Mouse (Mus musculus) forebrain, embryonic 16.5 days (tissue): ENCODE measurements around the gene Gm5108. TPM values are rescaled to one million over a fixed set of nuclear protein-coding genes. Genes with fewer than 3 reads are reported as not detected.

Source experiments
- ATAC-seq: fragments of 200-750 bp; cut with Nextera tagmentation; 2 replicates; pipeline ENCODE4 v1.8.0; 2017; ENCODE audit warnings: mild to moderate bottlenecking, moderate library complexity
- H3K27ac ChIP-seq: fragments of 300-500 bp; sonication (generic); 2 replicates; pipeline ENCODE4 v1.5.1; 2014; ENCODE audit warnings: low read length, control low read depth
- H3K27me3 ChIP-seq: fragments of 300-500 bp; sonication (generic); replicated peaks from 2 replicates; pipeline ENCODE4 v1.6.1; 2014; ENCODE audit warnings: low read length; ENCODE audit not compliant: control insufficient read depth, insufficient read depth
- H3K36me3 ChIP-seq: fragments of 300-500 bp; sonication (generic); 2 replicates; pipeline ENCODE4 v1.6.1; 2014; ENCODE audit not compliant: control insufficient read depth, insufficient read depth
- H3K4me1 ChIP-seq: fragments of 300-500 bp; sonication (generic); replicated peaks from 2 replicates; pipeline ENCODE4 v1.6.1; 2014; ENCODE audit warnings: low read length; ENCODE audit not compliant: control insufficient read depth, insufficient read depth
- H3K4me2 ChIP-seq: fragments of 300-500 bp; sonication (generic); 2 replicates; pipeline ENCODE4 v1.6.1; 2014; ENCODE audit warnings: mild to moderate bottlenecking, low read length, control low read depth
- H3K4me3 ChIP-seq: fragments of 300-500 bp; sonication (generic); replicated peaks from 2 replicates; pipeline ENCODE4 v1.5.1; 2014; ENCODE audit warnings: mild to moderate bottlenecking, low read length, control low read depth
- H3K9ac ChIP-seq: fragments of 300-500 bp; sonication (generic); replicated peaks from 2 replicates; pipeline ENCODE4 v1.6.1; 2014; ENCODE audit warnings: low read depth, low read length, control low read depth
- H3K9me3 ChIP-seq: fragments of 300-500 bp; sonication (generic); 2 replicates; pipeline ENCODE4 v1.6.1; 2016; ENCODE audit warnings: low read length; ENCODE audit not compliant: control insufficient read depth
- WGBS: fragments of 180-500 bp; shearing (Covaris S2); extraction: QIAGEN DNeasy Blood & Tissue Kit; methylation state at CpG from one replicate; pipeline ENCODE4 v1.1.7; 2014; 5-methylcytosine and 5-hydroxymethylcytosine counted together
- polyA plus RNA-seq: library from polyadenylated mRNA; unstranded; fragments of >200 nt; fragmentation: Nextera tagmentation; extraction: Ambion mirVana; gene quantifications from 2 replicates; pipeline ENCODE4 v1.2.1, GENCODE M21; 2015

Gm5108 gene
- not detected in 2 replicates for polyA plus RNA-seq

DNA sequence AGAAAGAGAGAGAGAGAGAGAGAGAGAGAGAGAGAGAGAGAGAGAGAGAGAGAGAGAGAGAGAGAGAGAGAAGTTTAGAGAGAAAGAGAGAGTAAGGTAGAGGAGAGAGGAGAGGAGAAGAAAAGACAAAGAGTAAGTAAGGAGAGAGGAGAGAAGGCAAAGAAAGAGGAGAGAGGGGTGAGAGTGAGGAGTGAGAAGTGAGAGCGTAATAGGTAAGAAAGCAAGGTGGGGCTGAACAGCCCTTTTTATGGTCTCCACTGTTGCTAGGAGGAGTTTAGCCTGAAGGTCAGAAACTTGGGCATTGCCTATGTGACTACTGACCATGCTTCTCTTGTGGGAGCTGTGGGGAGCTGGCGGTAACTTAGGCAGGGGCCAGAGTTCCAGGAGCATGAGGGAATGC, at the start of gene Gm5108:
Gene Gm5108, plus strand, starts transcription at position 301 of the 400 bp plus-strand sequence.
- Histone ChIP-seq H3K9me3 (no peaks in the 10 kb centered on the region), H3K27ac (no peak within 1 kb of the TSS), H3K4me1 (no peaks in the 10 kb centered on the region), H3K4me3 (no peak within 1 kb of the TSS), H3K27me3 (no peaks in the 10 kb centered on the region), H3K9ac (no peak within 1 kb of the TSS), H3K36me3 (no peaks in the 10 kb centered on the region), H3K4me2 (no peak within 1 kb of the TSS)
- WGBS = 89% methylated on average over 2 of the region's 2 CpGs
- ATAC-seq = no peak

DNA sequence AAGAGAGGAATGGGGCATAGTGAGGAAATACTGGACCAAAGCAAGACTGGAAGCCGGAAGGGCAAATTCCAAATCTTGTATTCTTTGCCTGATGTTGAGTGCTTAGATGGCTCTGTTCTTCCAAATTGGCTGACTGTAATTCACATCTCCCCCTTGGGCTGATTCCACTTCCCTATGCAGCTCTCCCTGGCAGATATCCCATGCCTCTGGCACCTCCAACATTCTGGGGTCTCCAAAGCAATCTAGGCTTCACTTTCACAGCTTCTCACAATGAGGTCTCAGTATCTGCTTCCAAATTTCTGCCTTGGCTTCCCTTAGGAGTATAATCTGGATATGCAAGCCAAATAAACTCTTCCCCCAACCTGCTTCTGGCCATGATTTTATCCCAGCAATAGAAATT, 42.5 kb upstream of the Gm5108 start:
- Histone ChIP-seq H3K9ac (no peak overlapping the region), H3K27ac (no peak overlapping the region), H3K4me3 (no peak overlapping the region), H3K9me3 (no peaks in the 10 kb centered on the region), H3K36me3 (no peaks in the 10 kb centered on the region), H3K4me2 (no peak overlapping the region), H3K4me1 (no peaks in the 10 kb centered on the region), H3K27me3 (no peaks in the 10 kb centered on the region)
- 86% methylated on average over 1 of the region's 1 CpGs for WGBS
- peak; percentile 50; the same call in 1 of the 2 replicates for ATAC-seq

DNA sequence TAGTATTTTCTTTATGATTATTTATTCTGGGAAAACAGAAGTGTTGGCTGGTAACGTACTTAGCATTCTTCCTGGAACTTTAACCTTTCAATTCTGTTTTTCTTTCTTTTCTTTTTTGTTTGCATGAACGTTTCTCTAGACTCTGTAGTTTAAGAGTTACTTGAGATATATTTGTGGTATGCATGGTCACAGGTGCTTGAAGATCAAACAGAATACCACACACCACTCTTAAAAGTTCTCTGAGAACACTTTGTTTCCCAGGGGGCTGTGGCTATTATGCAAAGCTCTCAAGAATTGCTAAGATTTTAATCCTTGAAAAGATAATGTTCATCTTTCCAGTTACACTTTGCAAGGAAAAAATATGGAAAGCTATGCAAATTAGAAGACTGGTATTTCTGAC, 36.9 kb upstream of the Gm5108 start:
- H3K4me1 ChIP-seq = no peaks in the 10 kb centered on the region
- H3K27ac ChIP-seq = no peak overlapping the region
- no peak overlapping the region for H3K9ac ChIP-seq
- no peak overlapping the region for H3K4me2 ChIP-seq
- no peaks in the 10 kb centered on the region for H3K9me3 ChIP-seq
- 60% methylated on average over 2 of the region's 2 CpGs for WGBS
- no peaks in the 10 kb centered on the region for H3K27me3 ChIP-seq
- no peaks in the 10 kb centered on the region for H3K36me3 ChIP-seq
- no peak for ATAC-seq
- H3K4me3 ChIP-seq = no peak overlapping the region

DNA sequence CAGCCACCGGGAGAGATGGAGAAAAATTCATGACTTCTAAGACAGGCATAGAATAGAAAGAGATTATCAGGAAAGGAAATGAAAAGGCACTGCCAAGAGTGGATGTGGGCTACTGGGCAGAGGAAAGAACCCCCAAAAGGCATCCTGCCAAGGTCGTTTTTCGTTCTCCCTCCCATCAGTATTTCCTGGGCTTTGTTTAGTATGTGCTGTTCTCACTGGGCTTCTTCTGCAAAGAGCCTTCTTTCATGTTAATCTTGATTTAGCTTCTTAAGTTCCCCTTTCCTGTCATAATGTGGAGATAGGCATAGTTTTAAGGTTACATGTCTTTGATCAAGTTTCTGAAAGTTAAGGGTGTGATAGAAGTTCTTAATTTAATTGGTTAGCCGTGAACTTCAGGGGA, 10.9 kb upstream of the Gm5108 start:
- Histone ChIP-seq H3K4me3 (no peak overlapping the region), H3K36me3 (no peaks in the 10 kb centered on the region), H3K4me1 (no peaks in the 10 kb centered on the region), H3K9me3 (no peaks in the 10 kb centered on the region), H3K9ac (no peak overlapping the region), H3K4me2 (no peak overlapping the region), H3K27ac (no peak overlapping the region), H3K27me3 (no peaks in the 10 kb centered on the region)
- WGBS = 51% methylated on average over 4 of the region's 4 CpGs
- no peak for ATAC-seq

DNA sequence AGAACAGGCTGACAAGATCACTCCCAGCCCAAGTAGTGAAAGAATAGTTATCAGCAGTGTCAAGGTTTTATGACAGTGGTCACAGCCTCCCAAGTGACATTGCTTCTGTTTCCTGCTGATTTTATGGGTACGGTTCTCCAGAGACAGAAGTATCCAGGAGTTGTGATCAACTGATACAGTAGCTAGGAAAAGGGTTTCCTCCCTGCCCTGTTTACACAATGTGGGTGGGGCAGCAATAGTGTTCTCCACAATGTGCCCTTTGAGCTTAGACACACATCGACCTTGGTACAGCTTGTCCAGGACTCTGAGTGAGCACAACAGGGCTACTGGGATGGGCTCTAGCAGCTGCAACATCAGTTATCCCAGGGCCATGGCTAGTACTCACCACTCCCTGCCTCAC, 9.8 kb upstream of the Gm5108 start:
- H3K27me3 ChIP-seq = no peaks in the 10 kb centered on the region
- H3K36me3 ChIP-seq = no peaks in the 10 kb centered on the region
- H3K4me3 ChIP-seq = no peak overlapping the region
- no peak overlapping the region for H3K9ac ChIP-seq
- WGBS = 87% methylated on average over 2 of the region's 2 CpGs
- no peak for ATAC-seq
- no peaks in the 10 kb centered on the region for H3K4me1 ChIP-seq
- no peaks in the 10 kb centered on the region for H3K9me3 ChIP-seq
- H3K4me2 ChIP-seq = no peak overlapping the region
- no peak overlapping the region for H3K27ac ChIP-seq

DNA sequence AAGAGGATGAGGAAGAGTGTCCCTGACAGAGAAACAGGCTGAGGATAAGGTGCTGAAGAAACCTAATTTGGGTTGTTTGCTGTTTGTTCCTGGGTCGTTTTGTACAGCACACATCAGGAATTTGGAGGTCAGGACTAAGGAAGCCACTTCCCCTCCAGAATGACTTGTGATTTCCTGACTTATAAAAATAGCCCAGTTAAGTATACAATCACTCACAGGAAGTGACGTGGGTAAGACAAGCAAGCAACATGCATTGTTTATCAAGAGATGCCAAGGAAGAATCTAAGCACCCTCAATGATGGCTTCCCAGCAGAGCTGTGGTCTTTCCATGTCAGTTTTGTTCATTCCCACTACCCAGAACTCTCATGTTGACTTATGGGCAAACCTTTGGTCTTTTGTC, 1.7 kb downstream of the Gm5108 start:
- H3K27me3 ChIP-seq = no peaks in the 10 kb centered on the region
- no peak overlapping the region for H3K9ac ChIP-seq
- no peak overlapping the region for H3K4me3 ChIP-seq
- H3K4me1 ChIP-seq = no peaks in the 10 kb centered on the region
- no peak for ATAC-seq
- no peaks in the 10 kb centered on the region for H3K9me3 ChIP-seq
- H3K27ac ChIP-seq = no peak overlapping the region
- 76% methylated on average over 2 of the region's 2 CpGs for WGBS
- no peaks in the 10 kb centered on the region for H3K36me3 ChIP-seq
- H3K4me2 ChIP-seq = no peak overlapping the region

DNA sequence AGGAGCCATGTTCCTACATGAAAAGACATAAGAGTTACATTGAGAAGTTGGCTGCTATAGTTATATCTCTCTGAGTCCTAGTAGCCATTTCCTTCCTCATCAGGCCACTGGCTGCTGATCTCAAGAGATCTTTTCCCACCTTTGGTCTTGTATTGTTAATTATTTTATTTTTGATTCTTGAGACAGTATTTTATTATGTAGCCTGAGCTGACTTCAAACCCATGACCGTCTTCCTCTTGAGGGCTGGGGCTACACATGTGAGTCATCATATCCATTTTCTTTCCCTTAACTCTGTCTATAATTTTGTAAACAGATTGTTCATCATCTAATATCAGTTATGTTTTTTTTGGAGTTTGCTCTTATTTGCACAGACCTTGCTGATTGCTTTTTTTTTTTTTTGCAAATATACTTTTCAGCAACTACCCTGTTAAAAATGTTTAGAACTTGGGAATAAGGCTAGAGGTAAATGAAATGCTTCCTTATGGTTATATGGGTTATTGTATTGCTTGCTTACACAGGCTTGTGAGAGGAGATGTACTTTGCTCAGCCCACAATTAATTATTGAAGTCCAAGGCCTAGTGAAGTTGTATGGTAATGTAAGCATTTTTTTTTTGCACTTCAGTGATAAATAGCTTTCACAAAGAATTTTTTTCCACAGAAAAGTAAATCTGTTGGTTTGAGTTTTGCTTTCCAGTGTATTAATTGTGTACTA, 2.8 kb downstream of the Gm5108 start:
- Histone ChIP-seq H3K9me3 (no peaks in the 10 kb centered on the region), H3K4me1 (no peaks in the 10 kb centered on the region), H3K36me3 (no peaks in the 10 kb centered on the region), H3K4me3 (no peak overlapping the region), H3K27me3 (no peaks in the 10 kb centered on the region), H3K9ac (no peak overlapping the region), H3K27ac (no peak overlapping the region), H3K4me2 (no peak overlapping the region)
- 96% methylated on average over 1 of the region's 1 CpGs for WGBS
- no peak for ATAC-seq

DNA sequence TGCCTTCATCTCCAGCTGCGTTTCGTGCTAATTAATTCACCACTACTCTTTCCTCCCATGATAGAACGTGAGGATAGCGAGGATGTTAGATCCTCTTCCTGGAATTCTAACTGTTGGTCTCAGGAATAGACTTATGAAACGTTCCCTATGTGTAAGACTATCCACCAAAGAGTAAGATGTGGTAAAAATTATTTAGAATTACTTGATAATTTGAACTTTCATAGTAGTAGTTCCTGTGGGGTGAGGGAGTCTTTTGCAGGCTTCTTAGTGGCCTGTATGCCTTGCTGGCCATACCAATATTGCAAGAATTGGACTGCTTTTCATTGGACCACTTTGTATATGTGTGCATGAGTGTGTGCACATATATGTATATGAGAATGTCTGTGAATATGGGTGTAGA, 4.9 kb downstream of the Gm5108 start, which contains the start of gene Gm21905:
Gene Gm21905, minus strand, starts transcription at position 101 of the 400 bp plus-strand sequence.
- Histone ChIP-seq H3K36me3 (no peaks in the 10 kb centered on the region), H3K9ac (no peak within 1 kb of the TSS), H3K27me3 (no peaks in the 10 kb centered on the region), H3K9me3 (no peaks in the 10 kb centered on the region), H3K4me3 (no peak within 1 kb of the TSS), H3K4me2 (no peak within 1 kb of the TSS), H3K4me1 (no peaks in the 10 kb centered on the region), H3K27ac (no peak within 1 kb of the TSS)
- WGBS = 81% methylated on average over 5 of the region's 5 CpGs
- ATAC-seq = no peak

DNA sequence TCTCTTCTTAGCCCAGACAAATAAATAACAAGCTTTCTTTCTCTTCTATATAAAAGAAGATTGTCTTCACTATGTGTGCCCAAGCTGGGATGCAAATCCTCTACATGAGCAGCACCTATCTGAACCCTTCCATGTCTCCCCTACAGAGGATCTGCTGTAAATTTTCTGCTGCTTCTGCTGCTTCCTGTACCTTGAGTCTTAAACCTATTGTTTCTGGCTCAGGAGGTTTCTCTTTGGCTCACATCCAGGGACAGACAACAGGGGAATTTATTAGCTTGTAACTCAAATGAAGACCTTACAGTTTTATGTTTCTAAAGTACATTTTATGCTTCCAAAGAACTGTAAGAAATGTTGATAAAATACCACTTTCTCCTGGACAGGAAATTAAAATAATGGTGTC, 5.5 kb downstream of the Gm5108 start:
- Histone ChIP-seq H3K4me2 (no peak overlapping the region), H3K4me3 (no peak overlapping the region), H3K27me3 (no peaks in the 10 kb centered on the region), H3K36me3 (no peaks in the 10 kb centered on the region), H3K4me1 (no peaks in the 10 kb centered on the region), H3K9me3 (no peaks in the 10 kb centered on the region), H3K9ac (no peak overlapping the region), H3K27ac (no peak overlapping the region)
- no peak for ATAC-seq

DNA sequence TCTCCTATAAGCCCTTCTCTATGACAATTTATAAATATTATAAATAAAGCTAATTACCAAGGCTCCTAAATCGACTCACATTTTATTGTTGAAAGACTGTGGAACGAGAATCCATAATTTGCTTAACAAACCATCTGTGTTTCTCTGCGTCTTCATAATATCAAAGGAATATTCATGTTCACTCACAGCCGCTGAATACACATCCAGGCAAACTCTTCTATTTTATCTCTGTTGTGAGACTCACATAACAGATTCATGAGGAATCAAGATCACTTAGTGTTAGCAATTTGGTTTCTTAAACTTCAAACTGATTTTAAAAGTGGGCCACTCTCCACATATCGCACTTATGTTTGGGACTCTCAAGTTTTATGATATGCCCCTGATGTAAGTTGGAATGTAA, 6.6 kb downstream of the Gm5108 start:
- no peak overlapping the region for H3K4me3 ChIP-seq
- no peak overlapping the region for H3K4me2 ChIP-seq
- WGBS = 75% methylated on average over 5 of the region's 5 CpGs
- no peak overlapping the region for H3K9ac ChIP-seq
- no peaks in the 10 kb centered on the region for H3K4me1 ChIP-seq
- no peaks in the 10 kb centered on the region for H3K27me3 ChIP-seq
- no peaks in the 10 kb centered on the region for H3K9me3 ChIP-seq
- H3K36me3 ChIP-seq = no peaks in the 10 kb centered on the region
- no peak overlapping the region for H3K27ac ChIP-seq
- ATAC-seq = peak; percentile 49; the same call in 1 of the 2 replicates
